Mouse (Mus musculus) lung, postnatal 25 days (tissue): Measurements from ENCODE around the gene Taf4.

Source experiments
- DNase-seq: peaks from one replicate; pipeline ENCODE4 v3.0.0; 2022; ENCODE audit warnings: low spot score

Taf4 gene

DNA sequence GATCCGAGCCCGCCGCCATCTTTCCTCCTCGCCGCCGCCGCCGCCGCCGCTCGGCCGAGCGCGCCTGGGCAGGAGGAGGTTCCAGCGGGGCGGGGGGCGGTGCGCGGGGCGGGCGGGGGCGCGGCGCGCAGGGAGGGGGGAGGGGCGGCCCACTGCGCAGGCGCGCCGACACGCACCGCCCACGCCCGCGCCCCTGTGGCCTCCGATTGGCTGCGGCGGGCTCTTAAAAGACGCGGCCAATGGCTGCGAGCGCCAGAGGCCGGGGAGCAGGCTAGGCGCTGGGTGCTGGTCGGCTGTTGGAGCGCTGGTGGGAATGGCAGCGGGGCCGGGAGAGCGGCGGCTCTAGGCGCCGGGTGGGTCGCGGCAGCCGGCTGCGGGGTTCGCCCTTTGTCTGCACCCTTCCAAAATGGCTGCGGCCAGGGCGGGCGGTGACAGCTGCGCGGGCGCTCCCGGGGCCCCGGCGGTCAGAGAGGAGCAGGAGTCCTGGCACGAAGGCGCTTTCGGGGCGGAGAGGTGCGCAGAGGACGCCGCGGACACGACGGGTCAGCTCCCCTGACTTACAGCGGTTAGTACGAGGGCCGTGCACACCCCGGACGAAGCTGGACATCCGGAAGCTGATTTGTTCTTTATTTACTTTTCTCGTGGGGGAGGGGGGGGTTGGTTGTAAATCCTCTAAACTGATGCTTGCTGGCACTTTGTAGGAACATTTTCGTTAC lies at the start of gene Taf4:
TSS of gene Taf4 (minus strand) at position 19 of the 716 bp plus-strand sequence.
- peak; percentile 84 for DNase-seq

DNA sequence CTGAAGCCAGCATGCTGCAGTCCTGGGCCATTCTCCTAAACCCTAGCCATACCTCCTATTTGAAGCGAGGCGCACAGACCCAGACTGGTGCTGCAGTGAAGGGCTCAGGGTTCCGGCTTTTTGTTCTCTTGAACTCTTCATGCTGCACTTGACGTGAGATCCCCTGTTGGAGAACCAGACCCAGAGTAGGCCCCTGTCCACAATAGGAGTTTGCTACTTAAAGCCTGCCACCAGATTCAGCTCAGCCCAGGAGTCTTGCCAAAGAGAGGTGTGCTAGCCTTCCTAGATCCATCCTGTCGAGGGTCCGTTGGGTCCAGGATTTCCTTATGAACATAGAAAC lies 49.4 kb upstream of the Taf4 start:
- DNase-seq = no peak

DNA sequence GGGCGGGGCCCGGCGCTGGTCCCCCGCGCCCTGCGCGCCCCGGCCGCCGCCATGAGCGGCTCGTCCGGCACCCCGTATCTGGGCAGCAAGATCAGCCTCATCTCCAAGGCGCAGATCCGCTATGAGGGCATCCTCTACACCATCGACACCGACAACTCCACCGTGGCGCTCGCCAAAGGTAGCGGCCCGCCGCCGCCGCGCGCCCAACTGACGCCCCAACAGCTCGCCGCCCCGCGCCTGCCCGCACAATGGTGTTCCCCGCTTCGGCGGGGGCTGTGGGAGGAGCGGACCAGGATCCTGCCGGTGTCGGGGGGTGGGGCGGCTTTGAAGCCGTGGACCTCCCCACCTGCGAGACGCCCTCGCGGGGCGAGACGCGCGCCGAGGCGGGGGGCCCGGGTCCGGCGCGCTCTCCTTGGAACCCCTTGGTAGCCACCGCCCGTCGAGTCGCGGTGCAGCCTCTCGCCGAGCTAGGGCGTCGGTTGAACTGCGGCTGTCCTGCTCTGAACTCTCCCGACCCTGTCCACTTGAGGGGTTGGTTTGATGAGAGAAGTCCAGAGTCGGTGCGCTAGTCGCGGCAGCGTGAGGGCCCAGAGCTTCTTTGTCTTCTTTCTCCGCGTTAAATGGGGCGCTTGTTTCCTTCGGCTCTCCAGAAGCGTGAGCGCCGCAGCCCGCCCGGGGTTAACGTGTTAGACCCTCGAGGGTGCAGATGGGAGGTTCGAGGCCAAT lies 48.9 kb upstream of the Taf4 start:
- no peak for DNase-seq

DNA sequence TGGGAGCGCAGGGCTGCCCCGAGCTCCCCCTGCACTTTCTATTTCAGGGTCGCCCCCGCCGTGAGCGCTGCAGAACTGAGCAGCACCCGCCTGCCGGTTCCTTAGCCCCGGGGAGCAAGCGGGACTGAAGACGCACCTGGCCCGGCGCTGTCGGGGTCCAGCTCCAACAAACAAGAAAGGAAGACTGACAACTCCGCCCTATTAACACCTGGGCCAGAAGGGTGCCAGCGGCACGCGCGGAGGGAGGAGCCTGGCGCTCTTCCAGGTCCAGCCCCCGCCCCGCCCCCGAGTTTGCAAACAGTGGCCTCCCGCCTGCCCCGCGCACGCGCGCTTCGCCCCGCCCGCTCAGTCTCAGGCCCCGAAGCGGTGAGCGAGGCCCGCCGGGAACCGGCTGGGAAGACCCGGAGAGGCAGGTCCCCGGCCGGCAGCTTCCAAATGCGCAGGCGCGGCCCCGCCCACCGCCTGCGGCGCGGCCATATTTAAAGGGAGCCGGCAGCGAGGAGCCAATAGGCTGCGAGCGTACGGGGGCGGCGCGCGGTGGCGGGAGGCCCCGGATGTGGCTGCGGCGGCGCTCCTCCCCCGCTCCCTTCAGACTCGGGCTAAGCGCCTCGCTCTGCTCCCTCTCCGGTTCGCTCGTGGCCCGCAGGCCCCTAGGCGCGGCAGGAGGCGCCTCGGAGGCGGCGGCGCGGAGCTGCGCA lies 48.1 kb upstream of the Taf4 start, which contains the start of gene Lsm14b:
TSS of gene Lsm14b (plus strand) at position 587 of the 698 bp plus-strand sequence.
- peak; percentile 99 for DNase-seq

DNA sequence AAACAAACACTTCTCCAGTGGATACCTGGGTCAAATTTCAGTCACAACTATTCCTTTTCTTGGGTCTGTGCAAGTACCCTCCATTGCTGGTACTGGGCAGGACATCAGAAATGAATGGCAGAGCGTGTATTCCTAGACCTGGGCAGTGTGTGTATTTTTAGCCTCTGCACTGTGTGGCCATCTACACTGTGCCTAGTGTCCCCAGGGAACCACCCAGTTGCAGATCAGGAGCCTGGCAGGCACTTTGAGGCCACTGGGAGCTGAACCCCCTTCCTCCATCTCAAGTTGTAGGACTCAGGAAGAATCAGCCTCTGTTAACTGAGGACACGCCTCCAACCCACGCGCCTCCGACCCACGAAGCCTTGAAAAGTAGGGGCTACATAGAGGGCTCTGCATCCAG lies 46.3 kb upstream of the Taf4 start:
- DNase-seq = no peak

DNA sequence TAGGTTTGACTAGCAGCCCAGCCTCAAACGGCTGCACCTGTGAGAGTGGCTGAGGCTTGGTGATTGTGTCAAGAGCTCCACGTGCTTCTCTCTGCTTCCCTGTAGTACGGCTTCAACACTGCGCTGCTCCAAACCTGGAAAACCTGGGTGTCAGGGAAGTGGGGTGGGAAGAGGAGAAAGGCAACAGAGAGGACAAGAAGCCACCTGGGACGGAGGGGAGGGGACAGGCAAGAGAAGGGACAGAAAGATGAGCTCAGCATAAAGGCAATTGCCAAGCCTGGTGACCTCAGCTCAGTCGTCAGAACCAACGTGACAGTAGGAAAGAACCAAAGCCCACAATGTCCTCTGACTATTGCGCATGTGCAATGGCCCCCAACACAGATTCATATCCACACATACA lies 44.5 kb upstream of the Taf4 start:
- DNase-seq = no peak

DNA sequence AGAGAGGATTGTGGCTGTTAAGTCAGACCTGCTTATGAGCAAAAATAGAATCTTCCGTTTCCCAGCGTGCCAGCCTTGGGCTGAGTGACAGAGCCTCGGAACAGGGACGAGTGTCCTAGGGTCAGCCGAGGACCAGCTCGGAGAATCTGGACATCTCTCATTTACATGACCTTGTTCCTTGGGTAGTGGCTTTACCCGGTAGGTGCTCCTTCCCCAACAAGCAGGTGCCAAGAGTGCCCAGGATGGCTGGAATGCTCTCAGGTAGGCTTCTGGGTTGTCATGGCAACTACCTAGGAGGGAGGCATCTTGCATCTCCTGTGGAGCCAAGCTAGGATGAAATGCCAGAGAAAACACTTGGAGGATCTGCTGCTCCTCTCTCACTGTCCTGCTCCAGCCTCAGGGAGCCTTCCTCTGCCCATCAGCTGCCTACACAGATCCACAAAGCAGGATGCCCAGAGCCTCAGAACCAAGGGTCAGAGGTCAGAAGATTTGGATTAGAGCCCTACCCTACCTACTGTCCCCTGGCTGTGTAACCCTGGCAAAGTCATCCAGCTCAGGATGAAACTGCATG lies 43.7 kb upstream of the Taf4 start:
- DNase-seq = no peak

DNA sequence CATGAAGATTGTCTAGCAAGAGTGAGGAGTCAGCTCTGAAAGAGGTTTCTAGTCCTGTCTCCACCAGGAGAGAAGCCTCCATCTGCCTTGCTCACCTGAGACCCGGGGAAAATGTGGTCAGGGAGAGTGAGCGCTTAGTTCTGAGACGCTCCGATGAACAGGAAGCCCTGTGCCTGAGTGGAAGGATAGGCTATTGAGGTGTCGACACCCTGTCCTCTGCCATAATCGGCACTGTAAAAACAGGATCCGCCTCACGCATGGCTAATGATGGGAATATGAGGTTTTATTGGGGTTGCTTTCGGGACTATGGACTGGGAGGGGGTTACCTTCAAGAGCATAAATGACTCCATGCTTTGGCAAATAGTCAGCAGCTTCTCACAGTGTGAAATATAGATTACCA lies 42.1 kb upstream of the Taf4 start:
- no peak for DNase-seq

DNA sequence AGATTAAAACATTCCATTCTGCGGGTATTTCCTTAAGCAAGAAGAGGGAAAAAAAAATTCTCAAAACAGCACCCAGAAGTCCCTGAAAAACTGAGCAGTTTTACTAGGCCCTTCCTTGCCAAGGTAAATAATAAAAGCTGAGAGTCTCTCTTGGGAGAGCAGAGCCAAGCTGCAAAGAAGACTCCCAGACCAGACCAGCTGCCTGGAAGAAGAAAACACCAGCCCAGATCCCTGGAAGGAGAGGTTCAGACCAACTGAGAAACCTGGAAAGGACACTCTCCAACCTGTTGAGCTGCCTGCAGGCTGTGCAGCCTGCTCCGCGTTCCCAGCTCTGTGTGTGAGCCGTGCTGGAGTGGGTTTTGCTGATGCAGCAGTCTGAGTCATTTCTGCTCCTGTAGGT lies 41.2 kb upstream of the Taf4 start:
- no peak for DNase-seq

DNA sequence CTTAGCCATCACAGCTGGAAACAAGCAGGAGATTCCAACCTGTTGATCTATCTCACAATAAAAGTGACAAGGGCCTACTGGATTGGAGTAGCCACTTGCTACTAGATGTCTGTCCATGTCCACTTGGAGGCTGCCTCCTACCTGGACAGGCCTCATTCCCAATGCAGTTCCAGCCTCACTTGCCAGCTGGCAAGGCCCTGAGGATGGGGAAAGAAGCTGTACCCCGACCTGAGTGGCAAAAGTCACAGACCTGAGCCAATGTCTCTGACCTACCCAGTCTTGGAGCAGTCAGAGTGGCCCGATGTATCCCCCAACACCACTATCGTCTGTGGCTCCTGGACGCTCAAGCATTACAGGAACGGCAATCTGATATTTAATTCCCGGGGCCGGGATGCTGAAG lies 37.2 kb upstream of the Taf4 start:
- DNase-seq = no peak

DNA sequence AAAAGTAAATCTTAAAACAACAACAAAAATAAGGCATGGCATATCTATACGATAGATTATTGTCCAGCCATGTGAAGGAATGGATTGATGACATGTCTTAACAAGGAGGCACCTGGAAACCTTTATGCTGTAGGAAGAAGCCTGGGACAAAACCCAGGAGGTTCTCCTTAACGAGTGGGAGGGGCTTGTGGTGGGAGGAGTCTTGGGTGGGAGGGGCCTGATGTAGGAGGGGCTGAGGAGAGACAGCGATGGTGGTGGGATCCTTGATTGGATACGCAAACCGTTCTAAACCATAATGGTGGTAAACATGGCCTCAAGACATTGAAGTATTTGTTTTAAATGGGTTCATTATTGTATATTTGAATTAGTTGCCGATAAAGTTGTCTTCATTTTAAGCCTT lies 34.9 kb upstream of the Taf4 start:
- no peak for DNase-seq

DNA sequence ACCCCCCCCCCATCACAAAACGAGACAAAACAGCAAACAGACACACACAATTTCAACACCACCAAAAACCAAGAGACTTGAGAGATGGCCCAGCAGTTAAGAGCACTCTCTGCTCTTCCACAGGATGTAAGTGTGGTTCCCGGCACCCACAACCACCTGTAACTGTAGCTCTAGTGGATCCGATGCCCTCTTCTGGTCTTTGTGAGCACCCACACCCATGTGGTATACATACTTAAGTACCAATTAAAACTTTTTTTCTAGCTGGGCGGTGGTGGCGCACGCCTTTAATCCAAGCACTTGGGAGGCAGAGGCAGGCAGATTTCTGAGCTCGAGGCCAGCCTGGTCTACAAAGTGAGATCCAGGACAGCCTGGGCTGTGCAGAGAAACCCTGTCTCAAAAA lies 34.2 kb upstream of the Taf4 start:
- DNase-seq = no peak

DNA sequence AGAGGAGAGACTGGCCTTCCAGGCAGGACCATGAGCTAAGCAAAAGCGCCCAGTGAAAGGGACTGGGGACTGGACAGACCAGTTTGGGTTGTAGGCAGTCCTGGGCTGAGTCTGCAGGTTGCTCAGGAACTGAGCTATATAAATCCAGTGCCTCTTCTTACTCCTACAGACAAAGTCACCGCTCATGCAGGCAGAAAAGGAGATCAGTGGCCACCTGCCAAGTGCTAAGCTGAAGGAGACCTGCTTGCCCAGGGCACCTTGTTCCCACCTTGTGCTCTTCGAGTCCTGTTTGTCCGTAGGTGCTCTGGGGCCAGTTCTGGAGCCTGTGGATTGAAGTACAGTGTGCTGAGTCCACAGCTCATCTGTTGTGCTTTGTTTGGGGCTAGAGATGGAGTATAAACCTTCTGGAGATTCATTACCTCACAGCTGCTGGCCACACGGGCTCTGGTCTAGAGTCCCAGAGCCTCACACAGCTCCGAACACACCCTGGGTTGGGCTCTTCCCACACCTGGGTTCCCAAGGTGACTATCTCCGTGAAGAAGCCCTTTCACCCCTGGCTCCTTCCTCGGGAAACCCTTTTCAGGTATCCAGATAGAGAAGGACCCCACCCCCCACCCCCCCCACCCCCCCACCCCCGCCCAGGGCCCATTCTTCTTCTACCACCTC lies 30.0 kb upstream of the Taf4 start:
- no peak for DNase-seq

DNA sequence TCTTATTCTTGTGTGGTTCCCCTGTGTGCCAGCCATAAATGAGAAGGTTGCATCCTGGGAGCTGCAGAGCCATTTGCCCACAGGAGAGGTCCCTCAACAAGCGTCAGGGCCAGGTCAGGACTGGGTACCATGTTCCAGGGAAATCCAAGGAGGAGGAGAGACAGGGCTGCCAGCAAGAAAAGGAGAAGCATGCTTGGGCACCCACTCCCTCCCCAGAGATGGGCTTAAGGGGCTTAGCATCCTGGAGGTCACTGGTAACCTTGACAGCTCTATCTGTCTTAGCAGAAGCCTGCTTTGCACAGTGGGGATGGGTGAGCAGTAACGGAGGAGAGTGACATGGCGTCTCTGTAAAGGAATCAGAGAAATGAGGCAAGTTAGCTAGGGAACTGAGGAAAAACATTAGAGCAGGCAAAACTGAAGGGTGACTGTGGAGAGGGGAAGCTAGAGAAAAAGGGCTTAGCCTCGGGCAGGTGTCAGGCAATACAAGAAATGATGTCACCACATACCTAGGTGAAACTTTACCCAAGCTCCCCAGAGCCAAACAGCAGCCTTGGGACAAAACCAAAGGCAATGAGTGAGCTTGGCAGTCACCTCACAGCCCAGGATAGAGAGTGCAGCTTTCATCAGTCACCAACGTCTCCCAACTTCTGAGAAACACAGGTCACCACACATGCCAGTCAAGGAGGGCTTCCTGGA lies 29.4 kb upstream of the Taf4 start:
- no peak for DNase-seq

DNA sequence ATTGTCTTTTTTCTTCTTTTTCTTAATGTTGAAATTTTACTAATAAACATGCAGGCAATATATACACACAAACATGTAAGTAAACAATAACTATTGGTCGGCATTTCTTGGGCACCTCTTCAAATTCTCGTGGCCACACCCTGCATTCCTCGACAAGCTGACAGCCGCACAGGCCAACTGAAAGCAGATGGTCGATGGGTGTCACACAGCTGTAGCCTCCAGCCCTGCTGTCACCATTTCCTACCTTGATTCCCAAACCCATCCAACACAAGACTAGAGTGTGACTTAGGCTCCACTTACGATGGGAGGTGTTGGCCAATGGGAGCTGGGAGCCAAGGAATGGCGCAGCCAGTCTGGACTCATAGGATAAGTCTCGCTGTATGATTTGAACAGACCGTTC lies 25.2 kb upstream of the Taf4 start:
- DNase-seq = no peak

DNA sequence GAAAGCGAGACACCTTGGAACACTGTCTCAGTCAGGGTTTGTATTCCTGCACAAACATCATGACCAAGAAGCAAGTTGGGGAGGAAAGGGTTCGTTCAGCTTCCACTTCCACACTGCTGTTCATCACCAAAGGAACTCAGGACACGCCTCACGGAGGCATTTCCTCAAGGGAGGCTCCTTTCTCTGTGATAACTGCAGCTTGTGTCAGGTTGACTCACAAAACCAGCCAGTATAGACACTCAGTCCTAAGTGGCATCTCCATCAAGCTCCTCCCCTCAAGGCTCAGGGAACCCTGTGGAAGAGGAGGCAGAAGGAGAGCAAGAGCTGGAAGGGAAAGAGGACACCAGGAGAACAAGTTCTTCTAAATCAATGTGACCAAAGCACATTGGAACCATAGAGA lies 22.0 kb upstream of the Taf4 start:
- DNase-seq = no peak

DNA sequence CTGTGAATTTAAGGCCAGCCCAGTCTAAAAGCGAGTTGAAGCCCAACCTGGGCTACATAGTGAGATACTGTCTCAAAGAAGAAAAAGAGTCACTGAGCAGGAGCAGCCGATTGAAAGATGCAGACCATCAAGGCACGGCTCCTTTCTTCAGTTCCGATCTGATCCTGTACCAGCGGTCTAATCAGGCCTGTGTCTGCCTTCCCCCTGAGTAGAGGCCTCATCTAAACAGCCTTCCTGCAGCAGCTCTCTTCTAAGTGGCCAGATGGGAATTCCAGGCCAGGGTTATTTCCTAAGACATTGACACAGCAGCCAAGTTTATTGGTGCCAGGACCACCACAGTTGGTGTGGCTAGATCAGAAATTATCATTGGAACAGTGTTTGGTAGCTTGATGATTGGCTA lies 16.6 kb upstream of the Taf4 start:
- DNase-seq = no peak

DNA sequence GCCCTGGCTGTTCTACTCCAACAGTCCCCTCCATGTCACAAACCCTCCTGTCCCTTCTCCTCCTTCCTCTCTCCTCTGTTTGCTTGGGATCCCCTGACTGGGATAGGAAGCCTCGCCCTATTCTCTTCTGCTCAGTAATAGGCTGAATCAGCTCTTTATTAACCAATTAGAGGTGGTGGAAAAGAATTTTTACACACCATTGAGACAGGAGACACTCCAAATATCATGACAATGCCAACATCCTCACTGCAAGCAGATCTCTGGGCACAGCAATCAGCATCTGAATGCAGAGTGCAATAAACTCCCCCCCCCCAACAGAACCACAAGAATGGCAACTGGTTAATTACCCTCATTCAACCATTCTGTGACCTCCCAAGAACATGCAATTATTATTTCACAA lies 12.7 kb upstream of the Taf4 start:
- DNase-seq = no peak

DNA sequence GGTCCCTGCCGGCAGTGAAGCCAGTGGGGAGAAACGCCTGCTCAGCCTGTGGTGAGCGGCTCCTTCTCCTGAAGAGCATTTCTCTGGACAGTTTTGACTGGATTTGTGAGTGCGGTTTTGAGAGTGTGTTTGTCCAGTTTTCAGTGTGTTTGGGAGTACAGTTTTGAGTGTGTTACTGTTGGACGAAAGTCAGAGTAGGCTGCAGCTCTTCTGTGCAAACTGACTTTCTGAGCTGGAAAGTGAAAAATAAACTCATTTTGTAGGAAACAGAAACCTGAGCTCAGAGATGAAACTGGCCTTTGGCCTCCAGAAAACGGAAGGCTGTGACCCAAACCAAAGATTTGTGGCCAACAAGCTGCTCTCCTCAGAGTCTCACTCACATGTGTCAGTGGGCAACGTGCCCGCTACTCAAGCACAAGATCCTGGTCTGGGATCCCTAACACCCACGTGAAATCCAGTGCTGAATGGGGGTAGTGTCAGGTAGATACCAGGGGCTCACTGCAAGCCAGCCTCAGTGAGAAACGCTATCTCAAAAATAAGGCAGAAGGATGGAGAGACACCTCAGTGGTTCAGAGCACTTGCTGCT lies 10.1 kb upstream of the Taf4 start:
- no peak for DNase-seq

DNA sequence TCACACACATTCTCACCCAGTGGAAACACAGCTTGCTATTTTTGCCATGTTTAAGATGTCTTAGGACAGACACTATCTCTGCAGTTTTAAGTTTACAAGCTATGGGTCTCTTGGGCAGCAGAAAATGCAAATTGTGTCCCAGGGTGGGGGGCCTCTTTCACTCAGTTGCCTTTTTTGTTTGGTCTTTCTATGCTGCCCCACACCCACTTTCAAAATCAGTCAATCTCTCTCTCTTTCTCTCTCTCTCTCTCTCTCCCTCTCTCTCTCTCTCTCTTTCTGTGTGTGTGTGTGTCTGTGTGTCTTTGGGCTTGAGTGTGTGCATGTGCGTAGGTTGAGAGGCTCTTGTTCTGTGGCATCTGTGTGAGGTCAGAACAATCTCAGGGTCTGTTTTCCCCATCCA lies 9.2 kb upstream of the Taf4 start:
- no peak for DNase-seq

DNA sequence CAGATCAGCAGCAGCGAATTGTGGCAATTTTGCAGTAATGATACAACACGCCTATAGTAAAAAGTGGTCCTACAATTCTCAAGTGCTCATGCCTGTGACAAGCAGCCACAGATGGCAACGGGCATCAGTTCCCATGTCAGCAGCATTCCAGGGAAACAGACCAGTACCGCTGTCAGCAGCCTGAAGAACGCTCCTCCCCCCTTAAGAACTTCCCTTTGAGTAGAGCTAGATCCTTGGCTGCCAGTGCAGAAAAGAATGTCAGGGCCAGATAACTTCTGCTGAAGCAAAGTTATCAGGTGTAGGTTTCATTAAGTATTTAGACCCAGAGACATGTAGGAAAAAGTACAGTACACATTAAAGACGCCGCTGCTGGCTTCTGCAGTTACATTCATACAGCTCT lies 8.4 kb upstream of the Taf4 start:
- no peak for DNase-seq
